Mouse (Mus musculus) thymus, adult 2 months (tissue): ENCODE data around the gene Tfr2. TPM values are rescaled to one million over a fixed set of nuclear protein-coding genes. Genes with fewer than 3 reads are reported as not detected.

Source experiments
- DNase-seq: peaks from one replicate; pipeline ENCODE4 v3.0.0; 2021
- H3K27ac ChIP-seq: fragments of 200-500 bp; 2 replicates; pipeline ENCODE4 v1.5.1; 2012; ENCODE audit warnings: low read length, control low read depth; ENCODE audit not compliant: control insufficient read depth, insufficient read depth
- H3K27me3 ChIP-seq: fragments of 200-500 bp; 2 replicates; pipeline ENCODE4 v1.6.1; 2012; ENCODE audit warnings: mild to moderate bottlenecking, low read length, moderate library complexity, mixed read lengths; ENCODE audit not compliant: control insufficient read depth, insufficient read depth
- H3K36me3 ChIP-seq: fragments of 200-500 bp; 2 replicates; pipeline ENCODE4 v1.6.1; 2012; ENCODE audit warnings: mild to moderate bottlenecking, low read length, moderate library complexity; ENCODE audit not compliant: control insufficient read depth, insufficient read depth
- H3K4me1 ChIP-seq: fragments of 200-500 bp; replicated peaks from 2 replicates; pipeline ENCODE4 v1.6.1; 2012; ENCODE audit warnings: low read length; ENCODE audit not compliant: control insufficient read depth, insufficient read depth
- H3K4me3 ChIP-seq: fragments of 200-500 bp; 2 replicates; pipeline ENCODE4 v1.5.1; 2012; ENCODE audit warnings: mild to moderate bottlenecking, low read length, control low read depth, moderate library complexity; ENCODE audit not compliant: control insufficient read depth, insufficient read depth
- CTCF ChIP-seq: fragments of 200-500 bp; IDR thresholded peaks from 2 replicates; pipeline ENCODE4 v1.5.1; 2012; ENCODE audit warnings: mild to moderate bottlenecking, control low read depth, low read length, moderate library complexity, borderline replicate concordance; ENCODE audit not compliant: control insufficient read depth, poor library complexity, insufficient read depth; ENCODE audit errors: extremely low read depth
- POLR2A ChIP-seq: fragments of 200-500 bp; IDR thresholded peaks from 2 replicates; pipeline ENCODE4 v1.6.1; 2012; ENCODE audit warnings: mild to moderate bottlenecking, low read length, control low read depth, moderate library complexity; ENCODE audit not compliant: control insufficient read depth, poor library complexity, insufficient read depth; ENCODE audit errors: extremely low read depth
- WGBS: fragments of 180-500 bp; shearing (Covaris S2); methylation state at CpG from one replicate; pipeline ENCODE4 v1.1.7; 2018; 5-methylcytosine and 5-hydroxymethylcytosine counted together
- polyA plus RNA-seq: library from polyadenylated mRNA; depleted of rRNA; stranded (reverse); fragments of >200 nt; gene quantifications from 2 replicates; pipeline ENCODE4 v1.2.3, GENCODE M21; 2012

Tfr2 gene
- polyA plus RNA-seq, 1 experiment = 0.49 TPM

GRCm38 (mm10) chr5:137574470-137574901 is 4.8 kb downstream of the Tfr2 start:
- no peak overlapping the region for H3K27ac ChIP-seq
- TF ChIP-seq POLR2A (no peak), CTCF (no peak)
- H3K27me3 ChIP-seq = no peaks in the 10 kb centered on the region
- peaks cover 17% of the 10 kb centered on the region for H3K4me1 ChIP-seq
- DNase-seq = no peak
- 90% methylated on average over 27 of the region's 27 CpGs for WGBS
- H3K36me3 ChIP-seq = no peaks in the 10 kb centered on the region
- H3K4me3 ChIP-seq = no peak overlapping the region

GRCm38 (mm10) chr5:137580246-137580645 is 10.6 kb downstream of the Tfr2 start:
- TF ChIP-seq POLR2A (no peak), CTCF (no peak)
- WGBS = 89% methylated on average over 6 of the region's 6 CpGs
- Histone ChIP-seq H3K27me3 (no peaks in the 10 kb centered on the region), H3K4me3 (no peak overlapping the region), H3K36me3 (no peaks in the 10 kb centered on the region), H3K27ac (no peak overlapping the region), H3K4me1 (peaks cover 2% of the 10 kb centered on the region)
- no peak for DNase-seq

- no peak for TF ChIP-seq POLR2A
- no peak for TF ChIP-seq CTCF
- 91% methylated on average over 8 of the region's 8 CpGs for WGBS
- DNase-seq = no peak
- Histone ChIP-seq H3K27me3 (no peaks in the 10 kb centered on the region), H3K4me1 (peaks cover 2% of the 10 kb centered on the region), H3K4me3 (no peak overlapping the region), H3K27ac (no peak overlapping the region), H3K36me3 (no peaks in the 10 kb centered on the region)
These were observed 13.1 kb downstream of the Tfr2 start for GRCm38 (mm10) chr5:137582702-137583101.

GRCm38 (mm10) chr5:137583670-137584169 is 14.1 kb downstream of the Tfr2 start:
- Histone ChIP-seq H3K4me3 (peak overlapping the region; percentile 30), H3K36me3 (no peaks in the 10 kb centered on the region), H3K27me3 (no peaks in the 10 kb centered on the region), H3K4me1 (peaks cover 2% of the 10 kb centered on the region), H3K27ac (no peak overlapping the region)
- WGBS = 69% methylated on average over 27 of the region's 27 CpGs
- peak; percentile 26 for DNase-seq
- no peak for TF ChIP-seq CTCF
- no peak for TF ChIP-seq POLR2A

GRCm38 (mm10) chr5:137584976-137585375 is 15.3 kb downstream of the Tfr2 start:
- peak; percentile 76 for DNase-seq
- Histone ChIP-seq H3K4me1 (peaks cover 2% of the 10 kb centered on the region), H3K27ac (no peak overlapping the region), H3K4me3 (no peak overlapping the region), H3K36me3 (no peaks in the 10 kb centered on the region), H3K27me3 (no peaks in the 10 kb centered on the region)
- no peak for TF ChIP-seq POLR2A
- TF ChIP-seq CTCF = no peak
- WGBS = 31% methylated on average over 8 of the region's 8 CpGs

- no peaks in the 10 kb centered on the region for H3K36me3 ChIP-seq
- H3K4me1 ChIP-seq = no peaks in the 10 kb centered on the region
- H3K27me3 ChIP-seq = no peaks in the 10 kb centered on the region
- 74% methylated on average over 5 of the region's 5 CpGs for WGBS
- no peak for DNase-seq
- TF ChIP-seq CTCF (no peak), POLR2A (no peak)
- no peak overlapping the region for H3K27ac ChIP-seq
- H3K4me3 ChIP-seq = no peak overlapping the region
These were observed 20.9 kb downstream of the Tfr2 start for GRCm38 (mm10) chr5:137590507-137590906.

- WGBS = 96% methylated on average over 7 of the region's 7 CpGs
- Histone ChIP-seq H3K36me3 (no peaks in the 10 kb centered on the region; the same call in 1 of the 2 replicates), H3K4me3 (no peak overlapping the region), H3K27me3 (no peaks in the 10 kb centered on the region), H3K27ac (no peak overlapping the region), H3K4me1 (peaks cover 28% of the 10 kb centered on the region)
- TF ChIP-seq POLR2A = no peak
- DNase-seq = no peak
These were observed 26.3 kb downstream of the Tfr2 start for GRCm38 (mm10) chr5:137595921-137596320.

- Histone ChIP-seq H3K4me1 (peaks cover 28% of the 10 kb centered on the region), H3K27me3 (no peaks in the 10 kb centered on the region), H3K27ac (peak overlapping the region; percentile 88), H3K36me3 (no peaks in the 10 kb centered on the region; the same call in 1 of the 2 replicates), H3K4me3 (peak overlapping the region; percentile 30)
- TF ChIP-seq CTCF (no peak), POLR2A (peak; percentile 54; the same call in 1 of the 2 replicates)
- WGBS = 23% methylated on average over 30 of the region's 30 CpGs
- peak; percentile 36 for DNase-seq
These were observed 27.1 kb downstream of the Tfr2 start for GRCm38 (mm10) chr5:137596601-137597261.
